Mouse (Mus musculus): ENCODE measurements at regions not wholly inside any gene's neighbourhood (a gene's known extent, or its start where the extent isn't known, plus 50 kb on each side); places are given as distances from the start of the nearest gene placed in this dataset.

GRCm38 (mm10) chr17:29440490-29440889, 50.1 kb upstream of the Pim1 start:
- Histone ChIP-seq H3K27ac (ENCODE audit: control insufficient read depth, insufficient read depth, low read depth, low read length) (no peak overlapping the region), H3K4me3 (ENCODE audit: control insufficient read depth, low read depth, low read length) (no peak overlapping the region)

More at GRCm38 (mm10) chr17:29440490-29440889, 50.1 kb upstream of the Pim1 start:
- Histone ChIP-seq H3K27me3 (ENCODE audit: control insufficient read depth, insufficient read depth, low read length) (0 out of 2 replicates have a peak, but pooled peaks cover 3% of the 10 kb centered on the region), H3K4me1 (ENCODE audit: control insufficient read depth, insufficient read depth, low read length) (peaks cover 11% of the 10 kb centered on the region), H3K36me3 (ENCODE audit: control insufficient read depth, insufficient read depth, low read length) (no peaks in the 10 kb centered on the region)
- no peak for TF ChIP-seq CTCF (IDR thresholded peaks at IDR 0.05; ENCODE audit: control insufficient read depth, insufficient read depth, insufficient replicate concordance, low read depth, low read length)
- no peak for TF ChIP-seq POLR2A (IDR thresholded peaks at IDR 0.05; ENCODE audit: control insufficient read depth, low read depth, low read length)
